Mouse (Mus musculus): ENCODE data around the gene Nnat.

Nnat gene

DNA sequence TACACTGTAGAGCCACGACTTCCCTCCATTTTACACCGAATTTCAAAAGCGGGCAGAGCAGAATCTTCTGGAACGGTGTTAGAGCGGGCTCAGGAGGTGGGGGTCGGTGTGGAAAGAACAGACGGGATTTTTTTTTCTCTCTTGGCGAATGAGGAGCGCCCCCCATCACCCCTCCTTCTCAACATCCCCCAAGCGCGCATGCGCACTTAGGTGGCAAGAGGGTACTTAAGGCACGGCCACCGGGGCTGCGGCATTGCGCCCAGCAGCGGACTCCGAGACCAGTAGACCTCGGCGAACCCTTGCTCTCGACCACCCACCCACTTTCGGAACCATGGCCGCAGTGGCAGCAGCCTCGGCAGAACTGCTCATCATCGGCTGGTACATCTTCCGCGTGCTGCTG lies at the start of gene Nnat:
Nnat (plus strand) TSS at position 221 of the 400 bp plus-strand sequence.
- DNase-seq (ENCODE audit: low spot score in 2 of 2), result peak; percentile 62 to 77

DNA sequence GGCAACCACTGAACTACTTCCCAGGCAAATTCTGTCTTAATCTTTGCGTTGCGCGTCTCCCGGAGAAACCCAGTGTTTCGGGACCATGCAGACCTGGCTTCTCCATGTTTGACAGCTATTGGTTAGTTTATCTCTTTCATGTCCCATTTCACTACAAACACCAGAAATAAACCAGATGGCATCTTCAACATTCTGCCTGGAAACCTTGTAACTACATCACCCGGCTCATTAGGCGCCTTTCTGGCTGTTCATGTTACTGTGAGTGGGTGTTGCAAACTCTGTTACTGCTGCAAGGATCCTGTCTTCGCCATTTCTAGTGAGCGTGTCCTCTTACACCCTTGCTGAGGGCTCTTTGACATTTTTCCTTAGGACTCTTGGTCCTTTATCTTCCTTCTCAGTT lies 47.0 kb upstream of the Nnat start:
- DNase-seq (ENCODE audit: low spot score in 2 of 2), result no peak

DNA sequence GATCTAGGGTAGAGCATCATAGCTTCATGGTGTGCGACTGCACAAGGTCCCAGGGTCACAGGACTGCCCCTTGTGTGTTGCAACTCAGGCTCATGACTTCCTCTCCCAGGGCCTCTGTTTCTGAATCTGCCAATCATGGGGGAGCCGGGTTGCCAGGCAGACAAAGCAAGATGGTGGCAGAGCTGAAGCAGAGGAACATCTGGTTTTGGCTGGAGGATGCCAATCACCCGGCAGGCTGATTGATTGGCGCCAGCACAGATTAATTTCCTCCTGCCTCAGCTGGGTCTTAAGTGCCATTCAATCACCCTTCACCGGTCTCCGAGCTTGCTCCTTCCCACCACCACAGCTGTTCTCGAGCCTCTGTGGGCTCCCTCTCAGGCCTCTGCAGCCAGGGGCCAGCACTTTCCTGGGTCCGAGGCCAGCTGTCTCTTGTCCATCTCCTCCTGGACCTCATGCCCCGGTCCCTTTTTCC lies 46.1 kb upstream of the Nnat start:
- DNase-seq (ENCODE audit: low spot score in 2 of 2), result no peak

DNA sequence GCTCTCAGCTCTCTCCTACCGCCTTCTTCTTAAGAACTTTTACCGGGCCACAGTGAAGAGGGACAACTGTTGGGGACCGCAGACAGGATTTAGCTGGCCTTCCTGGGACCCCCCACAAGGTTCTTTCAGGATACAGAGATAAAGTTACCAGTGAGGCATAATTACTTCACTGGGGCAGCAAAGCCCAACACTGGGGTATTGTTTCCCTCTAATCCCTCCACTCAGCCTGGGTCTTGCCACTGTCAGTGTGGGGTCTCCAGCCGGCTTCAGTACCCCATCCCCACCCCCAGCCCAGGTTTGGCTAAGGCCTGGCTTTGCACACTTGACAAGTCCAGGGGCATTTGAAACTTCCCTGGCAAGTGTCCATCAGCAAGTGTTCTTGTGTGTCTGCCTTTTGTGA lies 45.5 kb upstream of the Nnat start:
- DNase-seq (ENCODE audit: low spot score in 2 of 2), result no peak

DNA sequence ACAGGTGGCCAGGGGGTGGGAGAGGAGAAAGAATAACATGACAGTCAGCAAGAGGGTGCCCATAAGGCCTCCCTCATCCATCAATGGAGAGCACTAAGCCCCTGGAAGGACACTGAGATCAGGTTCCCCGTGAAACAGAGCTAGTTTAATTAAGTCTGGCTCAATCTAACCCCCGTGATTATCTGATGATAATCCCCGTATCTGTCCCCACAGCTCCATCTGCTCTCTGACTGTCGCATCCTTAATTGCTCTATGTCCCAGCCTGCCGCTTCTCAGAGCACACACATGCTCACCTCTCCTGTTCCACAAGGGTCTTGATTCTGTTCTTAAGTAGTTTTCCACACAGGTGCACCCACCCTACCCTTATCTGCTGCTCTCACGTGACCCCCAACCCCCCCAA lies 42.4 kb upstream of the Nnat start:
- no peak for DNase-seq (ENCODE audit: low spot score in 2 of 2)

DNA sequence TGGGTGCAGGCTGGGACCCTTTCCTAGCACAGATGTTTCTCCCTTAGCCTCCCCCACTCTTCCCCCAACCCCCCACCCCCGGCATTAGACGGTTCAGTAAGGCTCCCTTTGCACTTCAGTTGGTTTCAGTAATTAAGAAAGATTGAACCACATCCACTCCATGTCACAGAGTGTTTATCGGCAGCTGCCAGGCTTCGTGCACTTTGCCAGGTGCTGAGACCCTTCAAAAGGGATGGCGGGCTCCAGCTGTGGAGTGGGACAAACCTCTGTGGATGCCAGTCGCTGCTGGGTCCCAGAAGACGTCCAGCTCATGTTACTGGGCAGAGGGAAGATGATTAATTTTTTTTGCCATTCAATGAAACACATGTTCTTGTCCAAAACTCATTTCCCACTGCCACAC lies 41.4 kb upstream of the Nnat start:
- no peak for DNase-seq (ENCODE audit: low spot score in 2 of 2)

DNA sequence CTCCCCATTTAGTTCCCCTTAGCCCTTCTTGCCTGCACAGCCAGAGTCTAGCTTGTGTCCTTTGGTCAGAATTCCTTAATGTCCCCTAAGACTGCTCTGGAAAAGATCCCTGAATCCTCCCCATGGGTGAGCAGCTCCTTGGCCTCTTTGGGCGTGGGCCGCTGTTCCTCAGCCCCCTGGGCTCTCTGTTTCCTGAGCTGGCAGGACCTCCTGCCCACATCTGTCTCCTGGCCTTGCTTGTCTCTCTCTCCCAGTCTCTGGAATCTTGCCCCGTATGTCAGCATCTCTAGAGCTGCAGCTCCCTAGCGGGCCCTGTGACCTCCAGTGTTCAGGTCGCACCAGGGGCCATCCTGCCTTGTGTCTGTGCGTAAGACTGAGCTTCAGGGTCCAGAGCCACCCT lies 40.4 kb upstream of the Nnat start:
- no peak for DNase-seq (ENCODE audit: low spot score in 2 of 2)

DNA sequence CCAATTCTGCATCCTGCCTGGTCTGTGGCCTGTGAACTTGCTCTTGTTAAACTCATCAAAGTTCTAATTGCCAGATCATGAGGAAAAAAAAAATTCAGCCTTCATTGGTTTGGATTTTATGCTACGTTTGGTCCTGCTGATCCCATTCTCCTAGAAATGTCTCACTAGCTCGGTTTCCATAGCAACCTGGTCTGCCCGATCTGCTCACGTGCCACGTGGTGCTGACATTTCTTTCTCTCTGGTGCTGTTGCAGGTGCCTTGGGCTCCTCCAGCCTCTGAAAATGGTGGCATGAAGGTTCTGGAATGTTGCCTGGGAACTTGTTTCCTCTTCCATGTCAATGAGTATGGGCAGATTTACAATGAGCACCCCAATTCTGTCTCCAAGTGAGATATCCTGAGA lies 39.4 kb upstream of the Nnat start:
- peak in 1 of 2 experiments; percentile 50 for DNase-seq (ENCODE audit: low spot score in 2 of 2)

DNA sequence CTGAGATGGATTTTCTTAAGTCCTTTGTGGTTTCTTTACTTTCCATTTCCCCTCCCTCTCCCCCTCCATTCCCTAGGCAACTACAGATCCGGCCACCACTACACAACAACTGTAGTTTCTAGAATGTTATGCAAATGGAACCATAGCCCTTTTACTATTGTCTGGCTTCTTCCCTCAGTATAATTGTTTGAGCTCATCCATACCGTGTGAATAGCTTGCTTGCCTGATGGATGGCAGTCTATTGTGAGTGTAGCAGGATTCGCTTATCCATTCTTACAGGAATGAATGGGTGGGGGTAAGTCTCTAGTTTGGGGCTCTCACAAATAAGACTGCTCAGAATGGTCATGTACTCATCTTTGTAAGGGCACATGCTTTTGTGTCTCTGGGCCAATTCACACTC lies 37.3 kb upstream of the Nnat start:
- DNase-seq (ENCODE audit: low spot score in 2 of 2), result no peak

DNA sequence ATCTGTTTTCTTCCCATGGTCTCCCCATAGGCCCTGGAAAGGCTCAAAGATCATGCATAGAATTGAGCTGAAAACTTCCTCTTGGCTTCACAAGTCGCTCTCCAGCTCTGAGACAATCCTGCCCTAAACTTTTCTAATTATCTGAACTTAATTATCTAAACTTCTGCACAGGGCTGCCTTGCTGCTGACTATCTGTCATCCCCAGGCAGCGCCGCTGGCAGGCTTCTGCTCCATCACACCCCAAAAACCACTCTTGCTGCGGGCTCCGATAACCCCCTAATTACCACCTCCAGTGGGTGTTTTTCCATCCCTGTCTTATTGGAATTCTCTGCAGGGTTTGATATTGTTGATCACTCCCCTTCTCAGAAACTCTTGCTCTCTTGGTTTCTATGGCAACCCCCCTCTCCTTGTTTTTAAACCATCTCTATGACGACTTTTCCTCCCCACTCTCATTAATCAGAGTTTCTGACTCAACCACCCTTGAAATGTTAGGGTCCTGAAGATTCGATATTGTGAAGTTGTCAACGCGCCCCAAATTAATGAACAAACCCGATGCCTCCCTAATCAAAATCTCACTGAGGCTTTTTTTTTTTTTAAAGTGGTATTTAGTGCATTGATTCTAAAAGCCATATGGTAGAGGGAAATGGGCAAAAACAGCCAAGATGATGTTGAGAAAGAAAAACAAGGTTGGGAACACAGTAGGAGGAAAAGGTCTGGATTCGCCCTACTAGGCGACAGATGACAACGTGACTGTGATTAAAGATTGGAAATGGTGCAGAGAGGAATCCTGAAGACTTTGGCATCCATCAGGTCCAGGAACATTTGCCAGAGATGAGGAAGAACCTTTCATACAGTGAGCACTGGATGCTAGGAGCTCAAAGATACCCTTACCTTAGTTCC lies 29.6 kb upstream of the Nnat start:
- no peak for DNase-seq (ENCODE audit: low spot score in 2 of 2)

DNA sequence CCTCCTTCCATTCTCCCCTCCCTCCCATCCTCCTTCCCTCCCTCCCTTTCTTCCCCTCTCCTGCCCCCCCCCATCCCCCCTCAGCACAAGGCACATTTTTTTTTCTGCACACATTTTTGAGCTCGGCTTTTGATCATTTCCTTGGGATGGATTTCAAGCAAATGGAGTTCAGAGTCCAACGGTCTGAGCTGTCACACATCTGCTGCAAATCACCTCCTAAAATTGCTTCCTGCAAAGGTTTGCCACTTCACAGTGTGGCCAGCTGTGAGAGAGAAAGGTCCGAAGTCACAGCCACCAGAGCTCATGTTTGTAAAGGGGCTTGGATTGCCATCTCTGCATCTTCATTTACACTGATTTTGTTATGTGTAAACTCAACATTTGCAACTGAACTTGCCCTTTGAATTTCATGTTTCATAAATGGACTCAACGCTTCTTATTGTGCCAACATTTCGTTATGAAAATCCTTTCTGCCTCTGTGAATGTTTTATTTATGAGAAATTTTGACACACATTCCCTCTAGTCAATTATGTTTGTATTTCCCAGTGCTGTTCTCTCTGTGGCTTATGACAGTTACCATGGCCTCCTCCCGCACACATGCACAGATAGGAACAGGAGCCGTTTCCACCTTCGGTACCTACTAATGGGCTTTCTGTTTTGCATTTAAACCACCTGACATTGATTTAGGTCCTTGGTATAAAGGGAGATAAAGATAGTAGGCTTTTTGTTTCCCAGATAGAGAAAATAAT lies 28.0 kb upstream of the Nnat start:
- DNase-seq (ENCODE audit: low spot score in 2 of 2), result no peak

DNA sequence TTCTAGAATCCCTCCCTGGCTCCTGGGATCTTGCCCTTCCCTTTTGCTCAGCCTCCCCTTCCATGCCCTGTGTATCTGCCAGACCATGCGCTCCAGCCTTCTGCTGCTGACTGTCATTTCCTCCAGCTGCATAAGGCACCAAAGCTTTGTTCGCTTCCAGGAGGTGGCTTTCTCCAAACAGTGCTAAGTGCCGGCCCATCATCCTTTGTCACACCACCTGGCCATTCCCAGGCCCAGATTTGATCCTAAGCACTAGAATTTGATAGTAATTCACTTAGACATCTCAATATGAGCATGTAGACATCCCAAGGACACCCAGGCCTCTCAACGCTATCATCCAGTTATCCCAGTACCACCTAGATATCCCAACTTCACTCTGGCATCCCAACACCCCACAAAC lies 25.7 kb upstream of the Nnat start:
- DNase-seq (ENCODE audit: low spot score in 2 of 2), result no peak

DNA sequence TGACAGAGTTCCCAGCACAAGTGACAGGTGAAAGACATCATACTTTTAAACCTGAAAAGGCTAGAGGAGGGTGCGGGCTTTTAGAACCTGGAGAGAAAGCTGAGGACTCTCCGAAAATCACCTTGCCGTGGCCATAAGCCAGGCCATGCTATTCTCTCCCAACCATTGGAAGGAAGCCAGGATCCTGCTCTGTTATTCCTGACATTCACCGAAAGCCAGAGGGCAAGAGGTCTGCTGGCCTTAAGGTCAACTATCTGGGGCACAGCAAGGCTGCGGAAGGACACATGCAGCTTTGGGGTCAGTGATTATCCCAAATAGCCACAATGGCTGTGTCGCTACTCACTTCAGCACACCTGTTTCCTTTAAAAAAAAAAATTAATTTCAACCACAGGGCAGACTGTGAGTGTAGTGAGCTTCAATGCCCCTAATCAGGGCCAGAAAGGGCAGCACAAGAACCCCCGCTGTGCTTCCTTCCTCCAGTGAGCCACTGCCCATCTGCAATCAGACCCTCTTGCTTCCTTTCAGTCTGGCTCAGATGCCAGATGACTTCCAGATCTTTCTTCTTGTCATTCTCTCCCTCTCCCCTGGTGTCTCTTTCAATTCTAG lies 23.3 kb upstream of the Nnat start:
- no peak for DNase-seq (ENCODE audit: low spot score in 2 of 2)

DNA sequence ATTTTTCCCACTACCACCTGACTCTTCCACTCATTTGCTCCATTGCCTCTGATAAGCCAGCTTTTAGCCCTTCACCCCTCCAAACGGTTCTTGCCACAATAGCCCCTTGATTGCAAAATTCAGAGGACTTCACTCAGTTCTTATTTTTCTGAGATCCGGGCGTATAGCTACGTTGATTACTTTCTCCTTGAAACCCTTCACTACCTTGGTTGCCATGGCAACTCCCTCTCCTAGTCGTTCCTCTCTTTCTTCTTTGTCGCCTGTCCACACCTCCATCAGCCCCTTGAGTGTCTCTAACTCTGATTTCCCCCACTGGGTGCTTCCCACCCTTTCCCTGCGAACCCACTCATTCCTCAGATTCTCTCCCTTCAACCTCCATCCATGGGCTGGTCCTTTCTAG lies 22.8 kb upstream of the Nnat start:
- no peak for DNase-seq (ENCODE audit: low spot score in 2 of 2)

DNA sequence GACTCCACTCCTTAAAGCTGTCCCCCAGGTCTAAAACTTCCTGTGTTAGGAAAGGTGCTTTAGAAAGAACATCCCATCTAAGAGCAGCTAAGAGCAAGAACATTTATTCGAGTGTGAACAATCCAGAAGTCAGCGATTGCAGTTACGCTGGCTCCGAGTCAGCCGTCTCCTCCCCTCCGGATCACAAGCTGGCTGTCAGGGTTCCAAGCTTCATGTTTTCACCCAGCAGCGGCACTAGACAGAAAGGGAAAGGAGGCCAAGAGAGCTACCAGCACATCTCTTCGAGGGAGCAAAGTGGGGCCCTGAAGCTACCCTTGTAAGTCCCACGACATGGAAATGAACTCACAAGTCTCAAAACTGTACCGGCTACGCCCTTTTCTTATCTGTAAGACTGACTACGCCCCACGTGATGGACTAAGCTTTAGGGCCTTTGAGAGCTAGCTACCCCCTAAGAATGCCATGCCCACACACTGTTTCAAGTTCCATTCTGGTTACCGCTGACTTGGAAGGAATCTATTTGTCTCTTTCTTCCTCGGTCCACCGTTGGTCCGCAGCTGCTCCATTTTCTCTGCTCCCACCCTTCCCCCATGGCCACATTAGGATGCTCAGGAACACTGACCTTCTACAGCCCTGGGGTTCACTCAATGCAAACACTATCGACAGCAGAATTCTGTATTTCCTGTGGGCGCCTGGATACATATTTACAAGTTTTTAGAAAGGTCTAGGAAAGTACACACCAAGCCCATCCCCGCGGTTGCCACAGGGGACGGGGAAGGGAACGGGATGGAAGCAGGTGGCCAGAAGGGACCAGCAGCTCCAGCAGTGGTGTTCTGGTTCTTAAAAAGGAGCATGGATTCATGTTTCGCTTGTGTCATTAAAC lies 19.6 kb upstream of the Nnat start:
- DNase-seq (ENCODE audit: low spot score in 2 of 2), result peak in 1 of 2 experiments; percentile 53

DNA sequence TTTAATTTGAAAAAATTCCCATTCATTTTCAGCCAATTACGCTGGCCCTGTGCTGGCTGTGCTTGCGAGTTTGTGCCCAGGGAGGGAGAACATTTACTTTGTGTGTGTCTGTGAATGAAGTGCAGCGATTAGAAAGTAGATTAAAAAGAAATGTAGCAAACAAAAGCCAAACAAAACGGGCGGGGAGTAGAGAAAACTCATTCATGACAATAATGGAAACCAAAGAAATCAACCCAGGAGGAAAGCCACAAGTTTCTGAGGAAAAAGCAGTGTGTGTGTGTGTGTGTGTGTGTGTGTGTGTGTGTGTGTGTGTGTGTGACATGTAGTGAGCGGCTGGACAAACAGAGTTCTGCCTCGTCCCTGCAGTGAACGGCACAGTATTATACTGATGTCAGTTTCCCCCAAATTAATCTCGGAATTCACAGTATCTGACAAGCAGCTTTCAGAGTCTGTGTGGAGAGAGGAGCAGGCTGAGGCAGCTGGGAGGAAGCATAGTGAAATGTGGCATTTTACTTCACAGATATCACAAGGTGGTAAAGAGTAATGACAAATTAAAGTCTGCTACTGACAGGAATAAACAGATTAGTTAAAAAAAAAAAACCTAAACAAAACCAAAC lies 18.8 kb upstream of the Nnat start:
- DNase-seq (ENCODE audit: low spot score in 2 of 2), result no peak

DNA sequence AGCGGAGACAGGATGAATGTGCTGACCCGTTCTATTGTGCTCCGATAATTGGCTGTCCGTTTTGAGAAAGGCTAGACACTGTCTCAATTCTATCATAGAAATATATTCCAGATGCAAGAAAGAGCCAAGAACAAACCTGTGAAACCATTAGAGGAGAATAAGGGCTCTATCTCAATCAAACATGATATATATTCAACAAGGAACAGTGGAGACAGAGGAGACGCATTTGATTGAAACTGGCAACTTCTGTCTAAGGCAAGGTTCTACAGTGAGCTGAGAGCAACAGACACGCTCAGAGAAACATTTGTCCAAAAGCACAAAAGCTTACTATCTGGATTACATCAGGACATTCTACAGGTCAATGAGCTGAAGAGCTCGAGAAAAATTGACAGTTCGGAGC lies 18.2 kb upstream of the Nnat start:
- DNase-seq (ENCODE audit: low spot score in 2 of 2), result no peak

DNA sequence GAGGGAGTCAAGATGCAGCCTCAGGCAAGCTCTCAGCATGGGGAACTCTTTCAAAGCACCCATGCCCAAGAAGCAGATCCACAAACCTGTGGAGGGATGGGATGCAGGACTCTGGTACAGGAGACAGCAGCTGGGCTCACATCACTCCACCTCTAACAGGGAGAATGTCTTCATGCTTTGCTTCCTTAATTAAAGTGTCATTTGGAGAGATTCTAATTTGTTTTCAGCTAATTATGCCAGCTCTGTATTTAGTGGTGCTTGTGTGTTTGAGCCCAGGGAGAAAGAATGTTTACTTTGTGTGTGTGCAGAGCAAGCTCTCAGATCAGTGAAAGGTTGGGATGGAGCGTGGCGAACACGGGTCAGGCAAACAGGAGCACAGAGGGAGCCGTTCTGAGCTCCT lies 17.5 kb upstream of the Nnat start:
- no peak for DNase-seq (ENCODE audit: low spot score in 2 of 2)

DNA sequence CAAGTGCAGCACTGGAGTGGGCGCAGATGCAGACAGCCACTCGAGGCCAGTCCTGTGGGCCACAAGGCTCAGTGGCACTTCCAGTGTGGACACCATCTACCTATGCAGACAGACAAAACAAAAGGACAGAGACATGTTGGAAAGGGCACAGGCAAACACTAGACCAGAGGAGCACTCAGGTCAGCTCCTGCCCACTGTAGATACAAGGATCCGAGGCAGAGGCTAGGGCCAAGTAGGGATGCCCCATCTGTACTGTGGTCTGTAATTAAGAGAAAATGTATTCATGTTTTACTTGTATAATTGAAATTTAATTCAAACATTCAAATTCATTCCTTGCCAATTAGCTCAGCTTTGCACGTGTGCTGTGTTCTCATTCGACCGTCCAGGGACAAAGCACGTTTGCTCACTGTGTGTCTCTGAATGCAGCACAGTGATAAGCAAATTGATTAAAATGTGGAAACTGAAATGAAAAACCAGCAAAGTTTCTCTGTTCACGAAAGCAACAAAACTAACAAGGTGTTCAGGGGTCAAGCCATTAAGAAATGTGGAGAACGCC lies 15.5 kb upstream of the Nnat start:
- no peak for DNase-seq (ENCODE audit: low spot score in 2 of 2)

DNA sequence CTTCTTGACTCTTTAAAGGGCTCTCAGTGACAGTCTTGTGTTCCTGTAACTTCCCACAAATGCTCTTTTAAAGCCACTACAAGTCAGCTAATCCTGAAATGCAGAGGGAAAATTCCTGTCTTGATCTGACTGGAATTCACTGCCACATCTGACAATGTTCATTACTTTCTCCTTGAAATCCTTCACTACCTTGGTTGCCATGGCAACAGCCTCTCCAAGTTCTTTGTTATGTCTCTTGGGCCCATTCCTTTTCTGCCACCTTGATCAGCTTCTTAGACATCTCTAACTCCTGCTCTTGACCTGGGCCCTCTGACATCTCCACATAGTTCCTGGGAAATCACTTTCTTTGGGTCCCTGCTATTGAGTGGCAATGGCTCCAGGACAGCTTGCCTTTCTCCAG lies 13.2 kb upstream of the Nnat start:
- no peak for DNase-seq (ENCODE audit: low spot score in 2 of 2)

DNA sequence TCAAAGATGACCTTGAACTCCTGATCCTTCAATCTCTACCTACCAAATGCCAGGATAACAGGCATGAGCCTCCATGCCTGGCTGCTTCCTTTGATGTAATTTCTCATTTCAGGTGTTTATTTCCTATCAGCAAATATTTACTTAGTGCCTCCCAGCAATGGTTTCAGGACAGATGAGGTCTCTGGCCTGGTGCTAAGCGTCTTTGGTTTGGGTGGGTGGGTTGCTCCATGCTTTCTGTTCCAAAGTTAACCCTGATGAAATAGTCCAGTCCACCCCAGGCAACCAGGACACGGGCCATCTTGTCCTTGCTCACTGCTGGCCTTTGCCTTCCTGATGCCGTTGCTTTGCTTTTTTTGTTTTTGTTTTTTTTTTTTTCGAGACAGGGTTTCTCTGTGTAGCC lies 9.6 kb upstream of the Nnat start:
- no peak for DNase-seq (ENCODE audit: low spot score in 2 of 2)

Measured in frontal cortex, postnatal 10 days (tissue).